Mouse (Mus musculus): ENCODE data around the gene Daxx.

DNA sequence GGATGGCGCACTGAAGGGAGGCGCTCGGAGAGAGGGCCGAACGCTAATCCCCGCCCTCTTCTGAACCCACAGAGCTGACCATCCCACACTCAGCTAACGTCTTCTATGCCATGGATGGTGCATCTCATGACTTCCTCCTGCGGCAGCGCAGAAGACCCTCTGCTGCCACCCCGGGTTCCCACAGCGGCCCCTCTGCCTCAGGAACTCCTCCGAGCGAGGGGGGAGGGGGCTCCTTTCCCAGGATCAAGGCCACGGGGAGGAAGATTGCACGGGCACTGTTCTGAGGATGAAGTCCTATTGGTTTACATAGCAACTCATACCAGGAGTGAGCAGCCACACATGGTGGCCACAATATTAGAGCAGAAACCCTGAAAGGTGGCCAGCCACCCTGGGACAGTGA, 27.8 kb downstream of the Daxx start:
- TF ChIP-seq CTCF (IDR thresholded peaks at IDR 0.05; ENCODE audit: borderline replicate concordance, extremely low read depth, insufficient read depth, insufficient read length): no peak
- TF ChIP-seq POLR2A (IDR thresholded peaks at IDR 0.05; ENCODE audit: borderline replicate concordance, extremely low read depth, insufficient read depth, insufficient read length, poor library complexity, severe bottlenecking): no peak

Measured in brain, embryonic 14.5 days (tissue).